Mouse (Mus musculus): ENCODE data around the gene Usp2. TPM values are rescaled to one million over a fixed set of nuclear protein-coding genes. Genes with fewer than 3 reads are reported as not detected.

Usp2 gene
- total and polyA plus RNA-seq, 3 experiments, result 2.1 to 2.3 (median 2.2) TPM

- Histone ChIP-seq H3K27ac (ENCODE audit: insufficient read depth, low read depth) (no peak overlapping the region), H3K9ac (ENCODE audit: insufficient read depth, low read depth) (no peak overlapping the region), H3K79me2 (replicated peaks; ENCODE audit: control insufficient read depth, extremely low read depth, insufficient read depth, poor library complexity, severe bottlenecking) (no peaks in the 10 kb centered on the region), H3K4me1 (ENCODE audit: control insufficient read depth in 1 of 2, insufficient read depth in 2 of 2) (peaks cover 6 to 16% of the 10 kb centered on the region in 2 experiments), H3K27me3 (replicated peaks) (no peaks in the 10 kb centered on the region), H3K36me3 (replicated peaks in 1 of 2; ENCODE audit: control insufficient read depth in 1 of 2, insufficient read depth in 1 of 2, low read length in 1 of 2) (peaks cover 29 to 57% of the 10 kb centered on the region in 2 experiments), H3K4me3 (replicated peaks in 1 of 3; ENCODE audit: low read depth in 2 of 3, low read length in 2 of 3, poor library complexity in 1 of 3) (no peak overlapping the region), H3K4me2 (ENCODE audit: insufficient read depth, low read depth, poor library complexity, severe bottlenecking) (no peak overlapping the region), H3K9me3 (replicated peaks; ENCODE audit: low read length) (no peaks in the 10 kb centered on the region)
- dilution Hi-C loops (cut with MboI; ENCODE audit: extremely low pct_ligation_motif_present, extremely low pct_unique_long_range_greater_than_20kb, low sequenced_read_pairs) (no loop called here), in situ Hi-C loops (cut with MboI; ENCODE audit: low pct_ligation_motif_present, low pct_unique_long_range_greater_than_20kb, low sequenced_read_pairs) (no loop called here)
- TF ChIP-seq EP300 (IDR thresholded peaks at IDR 0.05; ENCODE audit: low read length), result no peak
- no peak for TF ChIP-seq MEF2A (IDR thresholded peaks at IDR 0.05; ENCODE audit: borderline replicate concordance, low read depth, low read length)
- TF ChIP-seq CTCF (conservative IDR thresholded peaks at IDR 0.05 in 1 of 2, IDR thresholded peaks at IDR 0.05 in 1 of 2; ENCODE audit: low read depth in 2 of 2, low read length in 2 of 2), result no peak
- TF ChIP-seq USF2 (conservative IDR thresholded peaks at IDR 0.05; ENCODE audit: low read depth, low read length), result no peak
- TF ChIP-seq BHLHE40 (IDR thresholded peaks at IDR 0.05; ENCODE audit: low read depth, low read length), result no peak
- TF ChIP-seq UBTF (IDR thresholded peaks at IDR 0.05; ENCODE audit: low read depth, low read length), result no peak
- no peak for TF ChIP-seq ZMIZ1 (IDR thresholded peaks at IDR 0.05; ENCODE audit: low read depth, low read length)
- no peak for TF ChIP-seq MAFK (IDR thresholded peaks at IDR 0.05; ENCODE audit: insufficient replicate concordance, low read length)
- TF ChIP-seq MXI1 (IDR thresholded peaks at IDR 0.05; ENCODE audit: low read depth, low read length), result no peak
- TF ChIP-seq RCOR1 (conservative IDR thresholded peaks at IDR 0.05; ENCODE audit: low read depth, low read length), result no peak
- no peak for TF ChIP-seq JUND (conservative IDR thresholded peaks at IDR 0.05; ENCODE audit: low read depth, low read length)
- no peak for TF ChIP-seq MAZ (IDR thresholded peaks at IDR 0.05; ENCODE audit: low read depth, low read length)
- no peak for TF ChIP-seq ETS1 (conservative IDR thresholded peaks at IDR 0.05; ENCODE audit: low read depth, low read length)
- TF ChIP-seq MAX (IDR thresholded peaks at IDR 0.05; ENCODE audit: low read length), result no peak
- no peak for TF ChIP-seq NELFE (IDR thresholded peaks at IDR 0.05; ENCODE audit: low read depth, low read length)
- no peak for TF ChIP-seq POLR2AphosphoS2 (IDR thresholded peaks at IDR 0.05; ENCODE audit: low read depth, low read length)
- TF ChIP-seq TCF12 (IDR thresholded peaks at IDR 0.05; ENCODE audit: low read depth, low read length), result no peak
- TF ChIP-seq ZC3H11A (IDR thresholded peaks at IDR 0.05; ENCODE audit: low read depth, low read length), result no peak
- TF ChIP-seq SIN3A (IDR thresholded peaks at IDR 0.05; ENCODE audit: low read length), result no peak
- TF ChIP-seq RAD21 (IDR thresholded peaks at IDR 0.05; ENCODE audit: low read depth, low read length), result no peak
- no peak for DNase-seq (ENCODE audit: extremely low read depth)
Measured at GRCm38 (mm10) chr9:44141951-44142350, 75.1 kb downstream of the Usp2 start.

GRCm38 (mm10) chr9:44143421-44143820, 76.6 kb downstream of the Usp2 start:
- Histone ChIP-seq H3K4me1 (ENCODE audit: control insufficient read depth in 1 of 2, insufficient read depth in 2 of 2) (peaks cover 6 to 16% of the 10 kb centered on the region in 2 experiments), H3K27ac (ENCODE audit: insufficient read depth, low read depth) (no peak overlapping the region), H3K27me3 (replicated peaks) (no peaks in the 10 kb centered on the region), H3K9me3 (replicated peaks; ENCODE audit: low read length) (no peaks in the 10 kb centered on the region), H3K36me3 (replicated peaks in 1 of 2; ENCODE audit: control insufficient read depth in 1 of 2, insufficient read depth in 1 of 2, low read length in 1 of 2) (peaks cover 30 to 68% of the 10 kb centered on the region in 2 experiments), H3K4me3 (replicated peaks in 1 of 3; ENCODE audit: low read depth in 2 of 3, low read length in 2 of 3, poor library complexity in 1 of 3) (no peak overlapping the region), H3K9ac (ENCODE audit: insufficient read depth, low read depth) (no peak overlapping the region), H3K79me2 (replicated peaks; ENCODE audit: control insufficient read depth, extremely low read depth, insufficient read depth, poor library complexity, severe bottlenecking) (no peaks in the 10 kb centered on the region), H3K4me2 (ENCODE audit: insufficient read depth, low read depth, poor library complexity, severe bottlenecking) (no peak overlapping the region)
- no peak for TF ChIP-seq RCOR1 (conservative IDR thresholded peaks at IDR 0.05; ENCODE audit: low read depth, low read length)
- TF ChIP-seq NRF1 (IDR thresholded peaks at IDR 0.05; ENCODE audit: low read depth, low read length), result no peak
- TF ChIP-seq MAX (IDR thresholded peaks at IDR 0.05; ENCODE audit: low read length), result no peak
- no peak for TF ChIP-seq ELF1 (IDR thresholded peaks at IDR 0.05; ENCODE audit: low read depth, low read length)
- TF ChIP-seq E2F4 (IDR thresholded peaks at IDR 0.05; ENCODE audit: insufficient replicate concordance, low read depth, low read length), result no peak
- no peak for TF ChIP-seq POLR2A (IDR thresholded peaks at IDR 0.05; ENCODE audit: low read depth, low read length)
- no peak for TF ChIP-seq KAT2A (IDR thresholded peaks at IDR 0.05; ENCODE audit: insufficient replicate concordance, low read length)
- no peak for TF ChIP-seq BHLHE40 (IDR thresholded peaks at IDR 0.05; ENCODE audit: low read depth, low read length)
- no peak for TF ChIP-seq MAZ (IDR thresholded peaks at IDR 0.05; ENCODE audit: low read depth, low read length)
- no peak for TF ChIP-seq PAX5 (IDR thresholded peaks at IDR 0.05; ENCODE audit: low read length)
- no peak for TF ChIP-seq HCFC1 (IDR thresholded peaks at IDR 0.05; ENCODE audit: low read depth, low read length)
- no peak for TF ChIP-seq JUND (conservative IDR thresholded peaks at IDR 0.05; ENCODE audit: low read depth, low read length)
- no peak for TF ChIP-seq TCF12 (IDR thresholded peaks at IDR 0.05; ENCODE audit: low read depth, low read length)
- no peak for TF ChIP-seq SIN3A (IDR thresholded peaks at IDR 0.05; ENCODE audit: low read length)
- no peak for TF ChIP-seq POLR2AphosphoS2 (IDR thresholded peaks at IDR 0.05; ENCODE audit: low read depth, low read length)
- TF ChIP-seq CHD2 (IDR thresholded peaks at IDR 0.05; ENCODE audit: low read length), result no peak
- TF ChIP-seq SMC3 (IDR thresholded peaks at IDR 0.05; ENCODE audit: low read depth, low read length), result no peak
- no peak for TF ChIP-seq USF1 (IDR thresholded peaks at IDR 0.05; ENCODE audit: low read depth, low read length)
- no peak for TF ChIP-seq CTCF (conservative IDR thresholded peaks at IDR 0.05 in 1 of 2, IDR thresholded peaks at IDR 0.05 in 1 of 2; ENCODE audit: low read depth in 2 of 2, low read length in 2 of 2)
- no peak for TF ChIP-seq CHD1 (IDR thresholded peaks at IDR 0.05; ENCODE audit: low read depth, low read length)
- dilution Hi-C loops (cut with MboI; ENCODE audit: extremely low pct_ligation_motif_present, extremely low pct_unique_long_range_greater_than_20kb, low sequenced_read_pairs) (no loop called here), in situ Hi-C loops (cut with MboI; ENCODE audit: low pct_ligation_motif_present, low pct_unique_long_range_greater_than_20kb, low sequenced_read_pairs) (no loop called here)
- DNase-seq (ENCODE audit: extremely low read depth), result peak; percentile 47

Measured in CH12.LX (cell line).